Mouse (Mus musculus) stomach, embryonic 14.5 days (tissue): ENCODE measurements at regions not wholly inside any gene's neighbourhood (a gene's known extent, or its start where the extent isn't known, plus 50 kb on each side); places are given as distances from the start of the nearest gene placed in this dataset.

Source experiments
- ATAC-seq: fragments of 200-750 bp; cut with Nextera tagmentation; 2 replicates; pipeline ENCODE4 v1.8.0; 2017; ENCODE audit warnings: low read depth, moderate TSS enrichment; ENCODE audit not compliant: insufficient number of reproducible peaks, insufficient read depth, low FRiP score
- H3K27ac ChIP-seq: fragments of 300-500 bp; sonication (generic); 2 replicates; pipeline ENCODE4 v1.5.1; 2014; ENCODE audit warnings: mild to moderate bottlenecking, low read length, moderate library complexity, mixed read lengths
- H3K27me3 ChIP-seq: fragments of 300-500 bp; sonication (generic); 2 replicates; pipeline ENCODE4 v1.6.1; 2014; ENCODE audit warnings: low read length, control low read depth, mixed read lengths; ENCODE audit not compliant: control insufficient read depth, insufficient read depth
- H3K36me3 ChIP-seq: fragments of 300-500 bp; sonication (generic); 2 replicates; pipeline ENCODE4 v1.6.1; 2014; ENCODE audit warnings: mild to moderate bottlenecking, control low read depth, low read length, moderate library complexity, mixed read lengths; ENCODE audit not compliant: control insufficient read depth, insufficient read depth
- H3K4me1 ChIP-seq: fragments of 300-500 bp; sonication (generic); 2 replicates; pipeline ENCODE4 v1.6.1; 2014; ENCODE audit warnings: low read length, control low read depth, mixed read lengths; ENCODE audit not compliant: control insufficient read depth, insufficient read depth
- H3K4me2 ChIP-seq: fragments of 300-500 bp; sonication (generic); replicated peaks from 2 replicates; pipeline ENCODE4 v1.6.1; 2014; ENCODE audit warnings: low read depth, low read length, control low read depth
- H3K4me3 ChIP-seq: fragments of 300-500 bp; sonication (generic); 2 replicates; pipeline ENCODE4 v1.5.1; 2014; ENCODE audit warnings: low read depth, low read length, control low read depth
- H3K9ac ChIP-seq: fragments of 300-500 bp; sonication (generic); replicated peaks from 2 replicates; pipeline ENCODE4 v1.6.1; 2014; ENCODE audit warnings: low read depth, mild to moderate bottlenecking, control low read depth, low read length, moderate library complexity, mixed read lengths
- H3K9me3 ChIP-seq: fragments of 300-500 bp; sonication (generic); 2 replicates; pipeline ENCODE4 v1.6.1; 2016; ENCODE audit warnings: low read depth, low read length, control low read depth; ENCODE audit not compliant: control insufficient read depth
- WGBS: fragments of 180-500 bp; shearing (Covaris S2); extraction: QIAGEN DNeasy Blood & Tissue Kit; methylation state at CpG from one replicate; pipeline ENCODE4 v1.1.7; 2014; 5-methylcytosine and 5-hydroxymethylcytosine counted together

DNA sequence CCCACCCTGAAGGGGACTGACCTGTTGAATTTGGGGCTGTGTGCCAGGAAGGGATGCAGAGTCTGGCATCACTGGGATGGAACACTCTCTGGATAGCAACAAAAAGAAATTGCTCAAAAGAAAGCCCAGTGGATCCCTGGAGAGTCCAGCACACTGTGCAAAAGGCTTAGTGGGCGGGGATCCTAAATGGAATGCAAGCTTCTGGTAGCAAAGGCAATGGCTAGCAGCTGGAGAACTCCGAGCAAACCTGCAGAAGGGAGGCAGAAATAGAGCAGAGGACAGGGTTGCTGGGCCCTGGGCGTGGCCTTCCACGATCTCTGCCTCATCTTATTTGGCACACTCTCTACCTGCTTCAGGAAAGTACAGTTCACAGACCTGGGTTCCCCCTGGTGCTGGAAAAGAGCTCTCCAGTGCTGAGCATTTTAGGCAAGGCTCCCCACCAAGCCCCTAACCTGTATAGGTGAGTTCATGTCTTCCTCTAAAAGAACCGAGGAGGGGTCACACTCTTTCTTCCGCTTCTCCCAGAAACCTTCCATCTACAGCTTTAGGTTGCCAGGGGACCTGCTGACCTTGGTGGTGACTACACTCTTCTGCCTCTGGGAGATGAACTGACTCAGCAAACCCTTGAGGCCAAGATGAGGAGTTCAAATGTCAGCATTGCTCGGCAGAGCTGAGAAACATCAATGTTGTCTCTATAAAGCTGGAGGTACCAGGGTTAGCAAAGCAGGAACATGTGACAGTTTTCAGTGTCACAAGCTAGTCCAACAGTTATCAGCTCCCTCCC lies 112.6 kb upstream of the Slc44a1 start:
- no peaks in the 10 kb centered on the region for H3K9me3 ChIP-seq
- no peak overlapping the region for H3K9ac ChIP-seq
- H3K4me2 ChIP-seq = no peak overlapping the region
- H3K27ac ChIP-seq = no peak overlapping the region
- no peaks in the 10 kb centered on the region for H3K4me1 ChIP-seq
- H3K36me3 ChIP-seq = no peaks in the 10 kb centered on the region
- no peak for ATAC-seq
- no peak overlapping the region for H3K4me3 ChIP-seq
- WGBS = 63% methylated on average over 7 of the region's 7 CpGs
- H3K27me3 ChIP-seq = no peaks in the 10 kb centered on the region

DNA sequence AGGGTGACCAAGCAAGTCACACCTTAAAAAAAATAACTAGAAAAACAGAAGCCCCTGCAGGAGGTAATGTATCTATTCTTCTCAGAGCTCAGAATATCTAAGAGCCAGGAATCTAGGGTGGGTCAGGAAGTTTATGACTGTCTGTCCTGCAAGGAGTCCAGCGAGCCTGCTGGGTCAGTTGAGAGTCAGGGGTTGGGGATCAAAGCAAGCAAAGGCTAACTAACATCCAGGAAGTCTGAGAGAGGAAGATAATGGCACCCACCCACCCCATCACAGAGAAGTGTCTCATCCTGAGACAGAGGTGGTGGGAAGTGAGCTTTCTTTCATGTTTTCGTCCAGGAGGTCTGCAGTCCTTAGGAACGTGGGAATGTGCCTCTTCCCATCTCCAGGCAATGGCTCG lies 116.4 kb upstream of the Slc44a1 start:
- no peaks in the 10 kb centered on the region for H3K27me3 ChIP-seq
- no peak for ATAC-seq
- no peak overlapping the region for H3K27ac ChIP-seq
- no peak overlapping the region for H3K4me2 ChIP-seq
- H3K9ac ChIP-seq = no peak overlapping the region
- no peaks in the 10 kb centered on the region for H3K4me1 ChIP-seq
- no peaks in the 10 kb centered on the region for H3K9me3 ChIP-seq
- no peak overlapping the region for H3K4me3 ChIP-seq
- 63% methylated on average over 4 of the region's 4 CpGs for WGBS
- H3K36me3 ChIP-seq = no peaks in the 10 kb centered on the region

DNA sequence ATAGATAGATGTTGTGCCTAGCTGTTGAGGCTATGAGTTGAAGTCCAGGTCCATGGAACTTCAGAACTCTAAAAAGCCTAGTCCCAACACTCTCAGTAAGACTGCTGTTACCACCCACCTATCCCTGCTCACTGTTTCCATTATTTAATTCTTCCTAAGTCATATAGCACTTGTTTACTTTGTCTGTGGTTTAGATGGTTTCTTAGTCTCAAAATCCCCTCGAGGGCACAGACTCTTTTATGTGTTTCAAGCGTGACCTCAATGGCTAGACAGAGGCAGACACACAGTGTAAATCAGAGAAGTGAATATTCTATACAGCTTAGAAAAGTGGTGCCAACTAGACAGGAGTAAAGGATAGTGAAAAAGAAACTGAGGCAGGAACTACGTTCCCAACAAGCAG lies 117.0 kb upstream of the Slc44a1 start:
- H3K27me3 ChIP-seq = no peaks in the 10 kb centered on the region
- no peaks in the 10 kb centered on the region for H3K4me1 ChIP-seq
- 66% methylated on average over 3 of the region's 3 CpGs for WGBS
- ATAC-seq = no peak
- H3K9ac ChIP-seq = no peak overlapping the region
- H3K4me2 ChIP-seq = no peak overlapping the region
- H3K36me3 ChIP-seq = no peaks in the 10 kb centered on the region
- no peaks in the 10 kb centered on the region for H3K9me3 ChIP-seq
- H3K4me3 ChIP-seq = no peak overlapping the region
- no peak overlapping the region for H3K27ac ChIP-seq

GRCm38 (mm10) chr4:53322484-53322883 lies 117.7 kb upstream of the Slc44a1 start:
- Histone ChIP-seq H3K4me2 (no peak overlapping the region), H3K27ac (no peak overlapping the region), H3K9ac (no peak overlapping the region), H3K27me3 (no peaks in the 10 kb centered on the region), H3K9me3 (no peaks in the 10 kb centered on the region), H3K36me3 (no peaks in the 10 kb centered on the region), H3K4me1 (no peaks in the 10 kb centered on the region), H3K4me3 (no peak overlapping the region)
- no peak for ATAC-seq
- 75% methylated on average over 5 of the region's 5 CpGs for WGBS

GRCm38 (mm10) chr4:53320735-53321449 lies 119.3 kb upstream of the Slc44a1 start:
- no peak overlapping the region for H3K4me3 ChIP-seq
- WGBS = 81% methylated on average over 6 of the region's 6 CpGs
- H3K4me2 ChIP-seq = no peak overlapping the region
- no peak for ATAC-seq
- H3K4me1 ChIP-seq = peaks cover 9% of the 10 kb centered on the region
- no peaks in the 10 kb centered on the region for H3K36me3 ChIP-seq
- no peaks in the 10 kb centered on the region for H3K9me3 ChIP-seq
- no peaks in the 10 kb centered on the region for H3K27me3 ChIP-seq
- no peak overlapping the region for H3K9ac ChIP-seq
- H3K27ac ChIP-seq = no peak overlapping the region

DNA sequence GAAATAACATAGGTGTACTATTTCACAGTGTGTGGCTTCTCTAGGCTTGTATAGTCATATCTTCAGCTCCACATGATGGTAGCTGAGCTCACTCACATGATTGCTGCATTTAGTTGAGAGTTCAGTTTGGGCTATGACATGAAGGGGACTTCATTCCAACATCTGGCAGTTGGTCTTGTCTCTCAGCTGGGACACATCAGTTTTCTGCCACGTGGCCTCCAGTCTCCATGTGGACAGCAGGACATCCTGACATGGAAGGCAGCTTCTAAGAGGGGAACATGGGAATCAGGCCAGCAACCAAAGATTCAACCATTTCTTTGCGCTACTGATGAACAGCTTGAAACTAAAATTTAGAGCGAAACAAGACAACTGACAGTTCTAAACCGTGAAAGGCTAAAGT lies 121.2 kb upstream of the Slc44a1 start:
- no peak for ATAC-seq
- H3K27me3 ChIP-seq = no peaks in the 10 kb centered on the region
- no peak overlapping the region for H3K4me3 ChIP-seq
- H3K9me3 ChIP-seq = no peaks in the 10 kb centered on the region
- H3K4me1 ChIP-seq = peaks cover 14% of the 10 kb centered on the region
- no peaks in the 10 kb centered on the region for H3K36me3 ChIP-seq
- H3K9ac ChIP-seq = no peak overlapping the region
- no peak overlapping the region for H3K27ac ChIP-seq
- WGBS = 67% methylated on average over 4 of the region's 4 CpGs
- H3K4me2 ChIP-seq = no peak overlapping the region

DNA sequence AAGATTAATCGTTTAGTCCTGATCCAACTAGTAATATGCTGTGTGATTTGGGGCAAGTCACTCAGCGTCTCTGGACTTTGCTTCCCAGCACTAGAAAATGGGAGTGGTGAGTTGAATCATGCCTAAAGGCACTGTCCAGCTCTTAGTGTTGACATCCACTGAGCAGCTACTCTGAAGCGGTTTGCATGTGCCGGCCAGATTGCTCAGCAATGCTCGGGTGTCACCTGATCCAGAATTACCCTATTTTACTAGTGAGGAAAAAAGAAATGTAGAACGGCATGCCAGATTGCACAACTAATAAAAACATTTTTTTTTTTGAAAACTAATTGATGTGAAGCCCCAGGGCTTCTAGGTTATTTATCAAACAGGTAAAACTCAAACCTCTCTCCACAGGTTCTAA lies 122.0 kb upstream of the Slc44a1 start:
- WGBS = 82% methylated on average over 6 of the region's 6 CpGs
- ATAC-seq = no peak
- Histone ChIP-seq H3K9ac (no peak overlapping the region), H3K9me3 (no peaks in the 10 kb centered on the region), H3K4me3 (no peak overlapping the region), H3K27ac (no peak overlapping the region), H3K4me1 (peaks cover 14% of the 10 kb centered on the region), H3K27me3 (no peaks in the 10 kb centered on the region), H3K36me3 (no peaks in the 10 kb centered on the region), H3K4me2 (no peak overlapping the region)

- H3K9ac ChIP-seq = no peak overlapping the region
- no peak for ATAC-seq
- no peaks in the 10 kb centered on the region for H3K27me3 ChIP-seq
- H3K4me1 ChIP-seq = peaks cover 14% of the 10 kb centered on the region
- H3K4me3 ChIP-seq = no peak overlapping the region
- H3K9me3 ChIP-seq = no peaks in the 10 kb centered on the region
- H3K27ac ChIP-seq = no peak overlapping the region
- WGBS = 78% methylated on average over 7 of the region's 7 CpGs
- H3K36me3 ChIP-seq = no peaks in the 10 kb centered on the region
- no peak overlapping the region for H3K4me2 ChIP-seq
These were observed 122.8 kb upstream of the Slc44a1 start for GRCm38 (mm10) chr4:53317453-53317824.
